Mouse (Mus musculus): ENCODE measurements around the gene Apba1. TPM values are rescaled to one million over a fixed set of nuclear protein-coding genes. Genes with fewer than 3 reads are reported as not detected.
A peak's percentile ranks its signal among the peaks of the same experiment; 100 is the strongest.

Apba1 gene
- polyA plus RNA-seq, 1 experiment from 2014 or later, result 0.30 TPM

GRCm38 (mm10) chr19:23946751-23947150 is 188.1 kb downstream of the Apba1 start:
- H3K4me3 ChIP-seq (ENCODE audit: low read length), result no peak overlapping the region
- 0 out of 2 replicates have a peak, but pooled peaks cover 2% of the 10 kb centered on the region for H3K4me1 ChIP-seq (ENCODE audit: control insufficient read depth, insufficient read depth, low read length)
- H3K4me2 ChIP-seq (ENCODE audit: low read depth, low read length), result no peak overlapping the region
- no peak overlapping the region for H3K27ac ChIP-seq (ENCODE audit: low read length)
- H3K9ac ChIP-seq (ENCODE audit: low read length), result no peak overlapping the region
- WGBS, result 64% methylated on average over 4 of the region's 4 CpGs
- H3K36me3 ChIP-seq (ENCODE audit: control insufficient read depth, insufficient read depth), result no peaks in the 10 kb centered on the region
- H3K27me3 ChIP-seq (ENCODE audit: control insufficient read depth, insufficient read depth, low read length), result no peaks in the 10 kb centered on the region
- no peak for ATAC-seq (replicated peaks; ENCODE audit: extremely low read depth, insufficient read depth, low FRiP score)
- H3K9me3 ChIP-seq (replicated peaks; ENCODE audit: control insufficient read depth, low read length), result no peaks in the 10 kb centered on the region

- no peak for ATAC-seq (replicated peaks; ENCODE audit: extremely low read depth, insufficient read depth, low FRiP score)
- WGBS, result 65% methylated on average over 4 of the region's 4 CpGs
- Histone ChIP-seq H3K9me3 (replicated peaks; ENCODE audit: control insufficient read depth, low read length) (no peaks in the 10 kb centered on the region), H3K9ac (ENCODE audit: low read length) (no peak overlapping the region), H3K36me3 (ENCODE audit: control insufficient read depth, insufficient read depth) (no peaks in the 10 kb centered on the region), H3K27ac (ENCODE audit: low read length) (no peak overlapping the region), H3K4me3 (ENCODE audit: low read length) (no peak overlapping the region), H3K4me2 (ENCODE audit: low read depth, low read length) (no peak overlapping the region), H3K27me3 (ENCODE audit: control insufficient read depth, insufficient read depth, low read length) (no peaks in the 10 kb centered on the region), H3K4me1 (ENCODE audit: control insufficient read depth, insufficient read depth, low read length) (no peaks in the 10 kb centered on the region)
Observed at GRCm38 (mm10) chr19:23947871-23948270, 189.2 kb downstream of the Apba1 start.

- H3K4me1 ChIP-seq (ENCODE audit: control insufficient read depth, insufficient read depth, low read length), result no peaks in the 10 kb centered on the region
- 56% methylated on average over 12 of the region's 12 CpGs for WGBS
- no peak overlapping the region for H3K4me2 ChIP-seq (ENCODE audit: low read depth, low read length)
- no peaks in the 10 kb centered on the region for H3K27me3 ChIP-seq (ENCODE audit: control insufficient read depth, insufficient read depth, low read length)
- no peaks in the 10 kb centered on the region for H3K9me3 ChIP-seq (replicated peaks; ENCODE audit: control insufficient read depth, low read length)
- no peak overlapping the region for H3K9ac ChIP-seq (ENCODE audit: low read length)
- no peaks in the 10 kb centered on the region for H3K36me3 ChIP-seq (ENCODE audit: control insufficient read depth, insufficient read depth)
- no peak overlapping the region for H3K4me3 ChIP-seq (ENCODE audit: low read length)
- no peak for ATAC-seq (replicated peaks; ENCODE audit: extremely low read depth, insufficient read depth, low FRiP score)
- no peak overlapping the region for H3K27ac ChIP-seq (ENCODE audit: low read length)
Observed at GRCm38 (mm10) chr19:23948301-23949000, 189.8 kb downstream of the Apba1 start.

- 77% methylated on average over 8 of the region's 8 CpGs for WGBS
- Histone ChIP-seq H3K36me3 (ENCODE audit: control insufficient read depth, insufficient read depth) (no peaks in the 10 kb centered on the region), H3K27ac (ENCODE audit: low read length) (no peak overlapping the region), H3K27me3 (ENCODE audit: control insufficient read depth, insufficient read depth, low read length) (no peaks in the 10 kb centered on the region), H3K9me3 (replicated peaks; ENCODE audit: control insufficient read depth, low read length) (no peaks in the 10 kb centered on the region), H3K4me2 (ENCODE audit: low read depth, low read length) (no peak overlapping the region), H3K4me1 (ENCODE audit: control insufficient read depth, insufficient read depth, low read length) (peaks cover 16% of the 10 kb centered on the region), H3K9ac (ENCODE audit: low read length) (no peak overlapping the region), H3K4me3 (ENCODE audit: low read length) (no peak overlapping the region)
- ATAC-seq (replicated peaks; ENCODE audit: extremely low read depth, insufficient read depth, low FRiP score), result no peak
Observed at GRCm38 (mm10) chr19:23955461-23955860, 196.8 kb downstream of the Apba1 start.

GRCm38 (mm10) chr19:23956299-23956975 is 197.8 kb downstream of the Apba1 start:
- H3K27me3 ChIP-seq (ENCODE audit: control insufficient read depth, insufficient read depth, low read length), result no peaks in the 10 kb centered on the region
- H3K4me1 ChIP-seq (ENCODE audit: control insufficient read depth, insufficient read depth, low read length), result peaks cover 23% of the 10 kb centered on the region
- 51% methylated on average over 17 of the region's 17 CpGs for WGBS
- no peaks in the 10 kb centered on the region for H3K9me3 ChIP-seq (replicated peaks; ENCODE audit: control insufficient read depth, low read length)
- H3K4me3 ChIP-seq (ENCODE audit: low read length), result no peak overlapping the region
- ATAC-seq (replicated peaks; ENCODE audit: extremely low read depth, insufficient read depth, low FRiP score), result no peak
- H3K4me2 ChIP-seq (ENCODE audit: low read depth, low read length), result no peak overlapping the region
- H3K27ac ChIP-seq (ENCODE audit: low read length), result no peak overlapping the region
- no peaks in the 10 kb centered on the region for H3K36me3 ChIP-seq (ENCODE audit: control insufficient read depth, insufficient read depth)
- no peak overlapping the region for H3K9ac ChIP-seq (ENCODE audit: low read length)

- Histone ChIP-seq H3K4me2 (ENCODE audit: low read depth, low read length) (no peak overlapping the region), H3K9me3 (replicated peaks; ENCODE audit: control insufficient read depth, low read length) (no peaks in the 10 kb centered on the region), H3K4me1 (ENCODE audit: control insufficient read depth, insufficient read depth, low read length) (peaks cover 28% of the 10 kb centered on the region), H3K27ac (ENCODE audit: low read length) (no peak overlapping the region), H3K36me3 (ENCODE audit: control insufficient read depth, insufficient read depth) (no peaks in the 10 kb centered on the region), H3K4me3 (ENCODE audit: low read length) (no peak overlapping the region), H3K9ac (ENCODE audit: low read length) (no peak overlapping the region), H3K27me3 (ENCODE audit: control insufficient read depth, insufficient read depth, low read length) (no peaks in the 10 kb centered on the region)
- WGBS, result 36% methylated on average over 7 of the region's 7 CpGs
- no peak; the same call in 1 of the 2 replicates for ATAC-seq (replicated peaks; ENCODE audit: extremely low read depth, insufficient read depth, low FRiP score)
Observed at GRCm38 (mm10) chr19:23957563-23957962, 198.9 kb downstream of the Apba1 start.

GRCm38 (mm10) chr19:23958925-23959324 is 200.2 kb downstream of the Apba1 start:
- no peaks in the 10 kb centered on the region for H3K27me3 ChIP-seq (ENCODE audit: control insufficient read depth, insufficient read depth, low read length)
- H3K9ac ChIP-seq (ENCODE audit: low read length), result no peak overlapping the region
- no peak overlapping the region for H3K4me3 ChIP-seq (ENCODE audit: low read length)
- H3K27ac ChIP-seq (ENCODE audit: low read length), result no peak overlapping the region
- no peak for ATAC-seq (replicated peaks; ENCODE audit: extremely low read depth, insufficient read depth, low FRiP score)
- H3K9me3 ChIP-seq (replicated peaks; ENCODE audit: control insufficient read depth, low read length), result no peaks in the 10 kb centered on the region
- WGBS, result 46% methylated on average over 6 of the region's 6 CpGs
- no peaks in the 10 kb centered on the region for H3K36me3 ChIP-seq (ENCODE audit: control insufficient read depth, insufficient read depth)
- H3K4me1 ChIP-seq (ENCODE audit: control insufficient read depth, insufficient read depth, low read length), result peaks cover 28% of the 10 kb centered on the region
- H3K4me2 ChIP-seq (ENCODE audit: low read depth, low read length), result no peak overlapping the region

- Histone ChIP-seq H3K4me2 (ENCODE audit: low read depth, low read length) (no peak overlapping the region), H3K4me3 (ENCODE audit: low read length) (no peak overlapping the region), H3K4me1 (ENCODE audit: control insufficient read depth, insufficient read depth, low read length) (peaks cover 35% of the 10 kb centered on the region), H3K9me3 (replicated peaks; ENCODE audit: control insufficient read depth, low read length) (no peaks in the 10 kb centered on the region), H3K27ac (ENCODE audit: low read length) (no peak overlapping the region), H3K27me3 (ENCODE audit: control insufficient read depth, insufficient read depth, low read length) (no peaks in the 10 kb centered on the region), H3K9ac (ENCODE audit: low read length) (peak overlapping the region; percentile 46), H3K36me3 (ENCODE audit: control insufficient read depth, insufficient read depth) (no peaks in the 10 kb centered on the region)
- WGBS, result 30% methylated on average over 7 of the region's 7 CpGs
- 0 out of 2 replicates have a peak, but pooled peaks have one; percentile 22 for ATAC-seq (replicated peaks; ENCODE audit: extremely low read depth, insufficient read depth, low FRiP score)
Observed at GRCm38 (mm10) chr19:23959870-23960269, 201.2 kb downstream of the Apba1 start.

GRCm38 (mm10) chr19:23960275-23960674 is 201.6 kb downstream of the Apba1 start:
- Histone ChIP-seq H3K9ac (ENCODE audit: low read length) (no peak overlapping the region), H3K36me3 (ENCODE audit: control insufficient read depth, insufficient read depth) (no peaks in the 10 kb centered on the region), H3K27me3 (ENCODE audit: control insufficient read depth, insufficient read depth, low read length) (no peaks in the 10 kb centered on the region), H3K4me3 (ENCODE audit: low read length) (no peak overlapping the region), H3K4me2 (ENCODE audit: low read depth, low read length) (no peak overlapping the region), H3K4me1 (ENCODE audit: control insufficient read depth, insufficient read depth, low read length) (peaks cover 36% of the 10 kb centered on the region), H3K27ac (ENCODE audit: low read length) (peak overlapping the region; percentile 32; the same call in 1 of the 2 replicates), H3K9me3 (replicated peaks; ENCODE audit: control insufficient read depth, low read length) (no peaks in the 10 kb centered on the region)
- WGBS, result 36% methylated on average over 3 of the region's 3 CpGs
- ATAC-seq (replicated peaks; ENCODE audit: extremely low read depth, insufficient read depth, low FRiP score), result no peak

All from heart, embryonic 16.5 days (tissue).